8 mouse cellular contexts compared by ENCODE assay signal in the genomic region with DNA sequence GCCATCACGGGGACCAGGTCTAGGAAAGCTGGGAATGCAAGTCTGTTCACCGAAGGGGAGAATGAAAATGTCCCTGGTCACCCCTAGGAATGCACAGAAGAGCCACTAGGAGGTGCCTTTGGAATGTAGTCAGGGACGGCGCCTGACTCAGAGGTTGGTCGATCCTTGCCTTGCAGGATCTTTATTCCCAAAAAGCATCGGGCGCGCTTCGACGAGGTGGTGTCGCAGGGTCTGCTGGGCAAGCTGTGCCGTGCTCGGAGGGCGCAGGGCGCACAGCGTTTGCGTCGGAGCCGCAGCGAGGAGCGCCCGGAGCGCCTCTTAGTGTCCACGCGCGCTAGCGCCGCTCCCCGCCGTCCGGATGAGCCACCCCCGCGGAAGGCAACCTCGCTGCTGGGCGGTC. TPM values are rescaled to one million over a fixed set of nuclear protein-coding genes. Genes with fewer than 3 reads are reported as not detected.
DNase-seq lines count a peak whose midpoint lies in the region; ATAC-seq and TF ChIP-seq lines count a peak whose summit lies in the region.

No protein-coding gene starts in this region.

- peak; percentile 27; the same call in 1 of the 2 replicates for TF ChIP-seq CTCF in liver, embryonic 14.5 days (IDR thresholded peaks at IDR 0.05; ENCODE audit: low read depth)

- H3K9ac ChIP-seq in liver, embryonic 14.5 days (replicated peaks) = no peak overlapping the region

- H3K27me3 ChIP-seq in megakaryocyte, embryonic 14.5 days (replicated peaks) = peaks cover 91% of the 10 kb centered on the region
- peaks cover 82% of the 10 kb centered on the region for H3K27me3 ChIP-seq in hindbrain, embryonic 10.5 days (ENCODE audit: insufficient read depth, poor library complexity, severe bottlenecking)
- peaks cover 60% of the 10 kb centered on the region for H3K27me3 ChIP-seq in liver, embryonic 14.5 days (ENCODE audit: control insufficient read depth, insufficient read depth, low read length)

- WGBS in hindbrain, embryonic 10.5 days = 3% methylated on average over 35 of the region's 35 CpGs
- 3% methylated on average over 35 of the region's 35 CpGs for WGBS in liver, embryonic 14.5 days (ENCODE audit: insufficient replicate concordance)

- peaks cover 12% of the 10 kb centered on the region for H3K9me3 ChIP-seq in megakaryocyte, embryonic 14.5 days
- peaks cover 4% of the 10 kb centered on the region; the same call in 1 of the 2 replicates for H3K9me3 ChIP-seq in hindbrain, embryonic 10.5 days
- peaks cover 3% of the 10 kb centered on the region for H3K9me3 ChIP-seq in liver, embryonic 14.5 days (ENCODE audit: control insufficient read depth, low read length)

- peak overlapping the region; percentile 89 for H3K4me3 ChIP-seq in megakaryocyte, embryonic 14.5 days (replicated peaks)
- H3K4me3 ChIP-seq in hindbrain, embryonic 10.5 days = peak overlapping the region; percentile 43
- no peak overlapping the region for H3K4me3 ChIP-seq in liver, embryonic 14.5 days (ENCODE audit: insufficient read depth in 1 of 2, low read depth in 2 of 2, low read length in 2 of 2)

- H3K27ac ChIP-seq in hindbrain, embryonic 10.5 days = 0 out of 2 replicates have a peak overlapping the region, but pooled peaks have one; percentile 1
- no peak overlapping the region for H3K27ac ChIP-seq in liver, embryonic 14.5 days

- peak; percentile 40 to 50 for DNase-seq in cerebellum, postnatal 14 days
- DNase-seq in cerebellum, adult 11-12 months = no peak
- peak; percentile 30 for DNase-seq in hindbrain, embryonic 10.5 days (ENCODE audit: low spot score)
- DNase-seq in liver, embryonic 14.5 days (ENCODE audit: low read depth in 3 of 3, low spot score in 3 of 3) = no peak
- no peak for DNase-seq in spleen, adult 12 weeks (ENCODE audit: low spot score)
- DNase-seq in layer of hippocampus, postnatal 36 days = no peak

- H3K36me3 ChIP-seq in megakaryocyte, embryonic 14.5 days (replicated peaks; ENCODE audit: low read length) = no peaks in the 10 kb centered on the region
- H3K36me3 ChIP-seq in hindbrain, embryonic 10.5 days = no peaks in the 10 kb centered on the region
- H3K36me3 ChIP-seq in liver, embryonic 14.5 days (replicated peaks; ENCODE audit: control insufficient read depth, insufficient read depth, low read depth) = no peaks in the 10 kb centered on the region

- 0 out of 2 replicates have a peak overlapping the region, but pooled peaks have one; percentile 28 for H3K4me2 ChIP-seq in liver, embryonic 14.5 days (ENCODE audit: low read depth)

- H3K4me1 ChIP-seq in megakaryocyte, embryonic 14.5 days = peaks cover 40% of the 10 kb centered on the region
- H3K4me1 ChIP-seq in hindbrain, embryonic 10.5 days (replicated peaks) = peaks cover 22% of the 10 kb centered on the region
- H3K4me1 ChIP-seq in liver, embryonic 14.5 days (replicated peaks; ENCODE audit: control insufficient read depth in 2 of 2, insufficient read depth in 2 of 2, low read length in 1 of 2) = no peaks in the 10 kb centered on the region

- ATAC-seq in megakaryocyte, adult 5-6 weeks (ENCODE audit: poor library complexity, severe bottlenecking) = no peak
- no peak for ATAC-seq in liver, embryonic 14.5 days (ENCODE audit: insufficient read depth)

- TF ChIP-seq EP300 in liver, embryonic 14.5 days (IDR thresholded peaks at IDR 0.05; ENCODE audit: low read depth) = no peak

RNA-seq across cellular contexts. Expression of a gene that starts 15.7 kb away (rescaled TPM):
- polyA plus RNA-seq in megakaryocyte, embryonic 14.5 days (2012; ENCODE audit: insufficient read depth, low replicate concordance) = not detected in 2 replicates
- total RNA-seq in megakaryocyte, adult 5-6 weeks (2015) = not detected in 2 replicates
- not detected in 2 replicates for total RNA-seq in megakaryocyte, adult 5-6 weeks (2017)
- polyA plus RNA-seq in hindbrain, embryonic 10.5 days (2016; fragmentation: Nextera tagmentation; extraction: Ambion mirVana) = 0.07 and 0.18 TPM in 2 replicates
- 0.01 and 0.05 TPM in 2 replicates for polyA plus RNA-seq in liver, embryonic 14.5 days (2012; rRNA removed)
- not detected in 2 replicates for polyA plus RNA-seq in liver, embryonic 14.5 days (2014; fragmentation: Nextera tagmentation; extraction: Ambion mirVana)
- total RNA-seq in layer of hippocampus, postnatal 36 days (2021) = 1 to 10 TPM; 1.6 to 1.8 TPM

RNA-seq across cellular contexts. Expression of a gene that starts 30.8 kb away (rescaled TPM):
- polyA plus RNA-seq in megakaryocyte, embryonic 14.5 days (2012; ENCODE audit: insufficient read depth, low replicate concordance) = 42.6 and 69.6 TPM in 2 replicates
- total RNA-seq in megakaryocyte, adult 5-6 weeks (2015) = 56.4 and 58.9 TPM in 2 replicates
- total RNA-seq in megakaryocyte, adult 5-6 weeks (2017) = 91.2 and 100.0 TPM in 2 replicates
- polyA plus RNA-seq in hindbrain, embryonic 10.5 days (2016; fragmentation: Nextera tagmentation; extraction: Ambion mirVana) = 179 and 188 TPM in 2 replicates
- polyA plus RNA-seq in liver, embryonic 14.5 days (2012; rRNA removed) = 35.3 and 39.9 TPM in 2 replicates
- 134 and 135 TPM in 2 replicates for polyA plus RNA-seq in liver, embryonic 14.5 days (2014; fragmentation: Nextera tagmentation; extraction: Ambion mirVana)
- total RNA-seq in layer of hippocampus, postnatal 36 days (2021) = 10 to 100 TPM; 32.8 to 35.9 TPM

RNA-seq across cellular contexts. Expression of a gene that starts 43.8 kb away (rescaled TPM):
- polyA plus RNA-seq in megakaryocyte, embryonic 14.5 days (2012; ENCODE audit: insufficient read depth, low replicate concordance) = 56.0 and 65.8 TPM in 2 replicates
- 48.5 and 55.0 TPM in 2 replicates for total RNA-seq in megakaryocyte, adult 5-6 weeks (2015)
- total RNA-seq in megakaryocyte, adult 5-6 weeks (2017) = 22.3 and 24.6 TPM in 2 replicates
- polyA plus RNA-seq in hindbrain, embryonic 10.5 days (2016; fragmentation: Nextera tagmentation; extraction: Ambion mirVana) = 75.7 and 85.7 TPM in 2 replicates
- polyA plus RNA-seq in liver, embryonic 14.5 days (2012; rRNA removed) = 16.4 and 19.3 TPM in 2 replicates
- polyA plus RNA-seq in liver, embryonic 14.5 days (2014; fragmentation: Nextera tagmentation; extraction: Ambion mirVana) = 24.5 and 25.9 TPM in 2 replicates
- total RNA-seq in layer of hippocampus, postnatal 36 days (2021) = 10 to 100 TPM; 49.0 to 49.2 TPM

RNA-seq across cellular contexts. Expression of a gene that starts 57.7 kb away (rescaled TPM):
- polyA plus RNA-seq in megakaryocyte, embryonic 14.5 days (2012; ENCODE audit: insufficient read depth, low replicate concordance) = 53.2 and 90.1 TPM in 2 replicates
- 22.4 TPM in 2 replicates for total RNA-seq in megakaryocyte, adult 5-6 weeks (2015)
- total RNA-seq in megakaryocyte, adult 5-6 weeks (2017) = 10.2 and 13.7 TPM in 2 replicates
- 64.3 and 65.3 TPM in 2 replicates for polyA plus RNA-seq in hindbrain, embryonic 10.5 days (2016; fragmentation: Nextera tagmentation; extraction: Ambion mirVana)
- 12.7 and 14.1 TPM in 2 replicates for polyA plus RNA-seq in liver, embryonic 14.5 days (2012; rRNA removed)
- polyA plus RNA-seq in liver, embryonic 14.5 days (2014; fragmentation: Nextera tagmentation; extraction: Ambion mirVana) = 13.7 and 17.2 TPM in 2 replicates
- 10 to 100 TPM; 25.1 to 26.1 TPM for total RNA-seq in layer of hippocampus, postnatal 36 days (2021)

Comparison
In these comparisons a context has a peak if more than half of its experiments do, and no peak if none do; other contexts are left out.
1. DNase-seq: peak in cerebellum, postnatal 14 days (2 of 2) and hindbrain, embryonic 10.5 days (single experiment); none in cerebellum, adult 11-12 months (single experiment), liver, embryonic 14.5 days (0 of 3), spleen, adult 12 weeks (single experiment) and layer of hippocampus, postnatal 36 days (0 of 2).
2. H3K4me3 ChIP-seq: peak in megakaryocyte, embryonic 14.5 days (single experiment) and hindbrain, embryonic 10.5 days (single experiment); none in liver, embryonic 14.5 days (0 of 2).